Mouse (Mus musculus) C2C12 (cell line): Measurements from ENCODE around the gene Tbc1d8. TPM values are rescaled to one million over a fixed set of nuclear protein-coding genes. Genes with fewer than 3 reads are reported as not detected.

ENCODE experiments used
- H3K27me3 ChIP-seq: one replicate; pipeline ENCODE4 v1.6.1; 2011; ENCODE audit not compliant: control insufficient read depth, insufficient read depth, insufficient read length
- H3K36me3 ChIP-seq: one replicate; pipeline ENCODE4 v1.6.1; 2011; ENCODE audit not compliant: control insufficient read depth, insufficient read depth
- H3K4me3 ChIP-seq: one replicate; pipeline ENCODE4 v1.5.1; 2011; ENCODE audit warnings: mild to moderate bottlenecking, control low read depth; ENCODE audit not compliant: poor library complexity, insufficient read depth, severe bottlenecking
- H3K79me2 ChIP-seq: one replicate; pipeline ENCODE4 v1.6.1; 2011; ENCODE audit not compliant: control insufficient read depth, insufficient read depth
- H3K79me3 ChIP-seq: one replicate; pipeline ENCODE4 v1.6.1; 2011; ENCODE audit warnings: low read depth, control low read depth
- H3ac ChIP-seq: one replicate; pipeline ENCODE3; 2011; ENCODE audit warnings: low read depth; ENCODE audit not compliant: control insufficient read depth, insufficient read length
- CEBPB ChIP-seq: IDR thresholded peaks from one replicate; pipeline ENCODE4 v1.6.1; 2011; ENCODE audit warnings: low read depth, mild to moderate bottlenecking, control low read depth, moderate library complexity
- CTCF ChIP-seq: IDR thresholded peaks from one replicate; pipeline ENCODE4 v1.5.1; 2011; ENCODE audit not compliant: control insufficient read depth, insufficient read depth, insufficient read length
- FOSL1 ChIP-seq: IDR thresholded peaks from one replicate; pipeline ENCODE4 v1.8.0; 2011; ENCODE audit warnings: mild to moderate bottlenecking, low read length; ENCODE audit not compliant: poor library complexity, insufficient read depth, severe bottlenecking
- MAX ChIP-seq: IDR thresholded peaks from one replicate; pipeline ENCODE4 v1.6.1; 2011; ENCODE audit warnings: mild to moderate bottlenecking, control low read depth
- MYOD1 ChIP-seq: IDR thresholded peaks from one replicate; pipeline ENCODE4 v1.6.1; 2011; ENCODE audit warnings: low read depth; ENCODE audit not compliant: control insufficient read depth, insufficient read length
- MYOG ChIP-seq: IDR thresholded peaks from one replicate; pipeline ENCODE4 v1.6.1; 2011; ENCODE audit not compliant: control insufficient read depth, insufficient read length; ENCODE audit errors: extremely low read depth
- USF1 ChIP-seq: IDR thresholded peaks from one replicate; pipeline ENCODE4 v1.6.1; 2011; ENCODE audit warnings: low read depth, mild to moderate bottlenecking, control low read depth, moderate library complexity
- polyA plus RNA-seq: library from polyadenylated mRNA; unstranded; fragments of >200 nt; fragmentation: generic; extraction: Trizol; gene quantifications from one replicate; pipeline ENCODE4 v1.2.1, GENCODE M21; 2012; ENCODE audit warnings: missing spikeins

Tbc1d8 gene
- polyA plus RNA-seq, 1 experiment, result 0.43 TPM

DNA sequence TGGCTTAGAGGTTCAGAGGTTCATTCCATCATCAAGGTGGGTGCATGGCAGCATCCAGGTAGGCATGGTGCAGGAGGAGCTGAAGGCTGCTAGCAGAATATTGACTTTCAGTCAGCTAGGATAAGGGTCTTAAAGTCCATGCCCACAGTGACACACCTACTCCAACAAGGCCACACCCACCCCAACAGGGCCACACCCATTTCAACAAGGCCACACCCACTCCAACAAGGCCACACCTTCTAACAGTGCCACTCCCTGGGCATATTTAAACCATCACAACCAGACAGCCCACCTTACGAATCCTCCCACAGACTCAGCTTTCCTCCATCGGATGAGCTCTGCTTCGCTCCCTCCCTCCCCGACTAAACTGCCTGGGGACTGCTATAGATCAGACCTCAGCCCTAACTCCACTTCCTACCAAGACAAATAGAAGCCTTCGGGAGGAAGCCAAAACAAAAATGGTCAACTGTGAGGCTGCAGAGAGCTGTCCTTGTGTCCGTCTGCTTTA is 15.6 kb downstream of the Tbc1d8 start:
- peaks cover 22% of the 10 kb centered on the region for H3K27me3 ChIP-seq
- H3ac ChIP-seq, result no peak overlapping the region
- no peaks in the 10 kb centered on the region for H3K79me2 ChIP-seq
- H3K36me3 ChIP-seq, result no peaks in the 10 kb centered on the region
- TF ChIP-seq MAX (no peak), MYOG (no peak), MYOD1 (no peak), FOSL1 (no peak), CEBPB (no peak), CTCF (no peak), USF1 (no peak)
- no peak overlapping the region for H3K4me3 ChIP-seq
- H3K79me3 ChIP-seq, result no peaks in the 10 kb centered on the region

GRCm38 (mm10) chr1:39462036-39462435 is 16.5 kb downstream of the Tbc1d8 start:
- Histone ChIP-seq H3K4me3 (no peak overlapping the region), H3K36me3 (no peaks in the 10 kb centered on the region), H3K79me3 (no peaks in the 10 kb centered on the region), H3K79me2 (no peaks in the 10 kb centered on the region), H3ac (no peak overlapping the region), H3K27me3 (peaks cover 18% of the 10 kb centered on the region)
- TF ChIP-seq CEBPB (no peak), USF1 (no peak), FOSL1 (no peak), CTCF (no peak), MAX (no peak), MYOD1 (no peak), MYOG (no peak)

- Histone ChIP-seq H3K4me3 (no peak overlapping the region), H3K27me3 (peaks cover 15% of the 10 kb centered on the region), H3K79me2 (no peaks in the 10 kb centered on the region), H3K79me3 (no peaks in the 10 kb centered on the region), H3K36me3 (no peaks in the 10 kb centered on the region), H3ac (no peak overlapping the region)
- TF ChIP-seq CEBPB, result no peak
These were observed 18.1 kb downstream of the Tbc1d8 start for GRCm38 (mm10) chr1:39460495-39460894.

DNA sequence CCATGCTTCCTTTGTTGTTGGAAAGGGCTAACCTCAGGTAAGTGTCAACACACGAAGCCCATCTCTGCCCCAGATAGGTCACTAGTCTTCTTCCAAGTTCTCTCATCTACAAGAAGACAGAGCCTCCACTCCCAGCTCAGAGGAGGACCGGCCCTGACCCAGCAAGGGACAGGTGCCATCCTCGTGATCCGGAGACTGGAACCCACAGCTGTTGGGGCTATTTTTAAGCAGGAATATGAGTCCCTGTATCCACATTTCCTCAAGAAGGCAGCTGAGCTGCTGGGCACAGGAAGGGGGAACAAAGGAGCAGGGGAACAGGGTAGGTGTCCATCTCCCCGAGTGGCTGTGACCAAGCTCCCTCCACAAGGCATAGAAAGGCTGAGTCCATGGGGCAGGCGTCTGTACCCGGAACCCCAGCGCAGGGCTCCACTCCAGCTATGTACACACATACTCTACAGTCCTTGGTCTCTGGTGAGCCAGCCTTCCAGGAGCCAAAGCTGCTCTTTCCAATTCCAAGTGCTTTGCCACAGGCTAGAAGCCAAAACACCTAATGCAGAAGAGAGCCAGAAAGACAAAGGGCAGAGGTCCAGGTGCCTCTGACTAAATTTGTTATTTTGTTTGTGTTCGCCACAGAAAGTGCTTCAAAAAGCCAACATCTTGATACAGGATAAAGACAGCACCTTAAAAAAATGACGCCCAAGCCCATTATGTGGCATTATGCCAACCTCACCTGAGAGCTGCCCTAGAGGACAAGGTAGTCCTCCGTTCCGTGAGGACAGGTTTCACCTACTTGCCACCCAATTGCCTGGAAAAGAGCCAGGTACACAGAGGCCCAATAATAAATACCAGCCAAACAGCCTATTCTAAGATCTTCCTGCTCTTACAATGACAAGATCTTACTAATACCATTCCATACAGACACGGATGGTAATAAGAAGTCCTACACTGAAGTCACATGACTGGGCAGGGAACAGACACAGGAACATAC is 20.4 kb downstream of the Tbc1d8 start:
- Histone ChIP-seq H3K4me3 (no peak overlapping the region), H3K27me3 (peaks cover 9% of the 10 kb centered on the region), H3K36me3 (no peaks in the 10 kb centered on the region), H3K79me3 (no peaks in the 10 kb centered on the region), H3K79me2 (no peaks in the 10 kb centered on the region), H3ac (no peak overlapping the region)
- no peak for TF ChIP-seq CEBPB
- no peak for TF ChIP-seq MAX
- no peak for TF ChIP-seq CTCF
- no peak for TF ChIP-seq MYOD1
- TF ChIP-seq MYOG, result no peak
- TF ChIP-seq USF1, result no peak
- TF ChIP-seq FOSL1, result no peak

DNA sequence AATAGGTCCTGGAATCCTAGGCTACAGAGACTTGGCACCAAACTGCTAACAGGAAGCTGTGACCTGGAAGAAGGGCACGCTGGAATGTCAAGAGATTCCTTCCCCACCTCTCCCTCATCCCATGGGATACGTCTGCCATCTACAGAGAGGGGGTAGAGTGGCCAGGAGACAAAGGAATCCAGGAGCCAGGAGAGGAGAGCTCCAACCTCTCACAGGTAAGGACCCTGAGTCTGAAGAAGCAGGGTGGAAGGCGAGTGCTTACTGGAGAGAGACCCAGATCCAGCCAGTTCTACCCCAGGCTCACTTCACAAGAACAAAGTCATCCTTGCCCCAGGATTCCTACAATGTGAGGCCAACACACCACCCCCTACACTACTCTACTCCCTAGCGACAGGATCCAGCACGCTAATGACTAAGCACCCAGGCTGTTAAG is 22.1 kb downstream of the Tbc1d8 start:
- no peaks in the 10 kb centered on the region for H3K79me3 ChIP-seq
- TF ChIP-seq CEBPB (no peak), CTCF (no peak), MYOD1 (no peak), USF1 (no peak)

More for the DNA sequence above, 22.1 kb downstream of the Tbc1d8 start:
- Histone ChIP-seq H3ac (no peak overlapping the region), H3K79me2 (no peaks in the 10 kb centered on the region), H3K4me3 (no peak overlapping the region), H3K36me3 (no peaks in the 10 kb centered on the region), H3K27me3 (peaks cover 6% of the 10 kb centered on the region)
